Mouse (Mus musculus) lung, embryonic 16.5 days (tissue): ENCODE results near the gene Evi2. TPM values are rescaled to one million over a fixed set of nuclear protein-coding genes. Genes with fewer than 3 reads are reported as not detected.

Experiments
- ATAC-seq: fragments of 200-750 bp; cut with Nextera tagmentation; 2 replicates; pipeline ENCODE4 v1.8.0; 2017; ENCODE audit warnings: low read depth, mild to moderate bottlenecking, moderate library complexity
- H3K27ac ChIP-seq: fragments of 300-500 bp; sonication (generic); 2 replicates; pipeline ENCODE4 v1.5.1; 2014; ENCODE audit warnings: mild to moderate bottlenecking, control low read depth, low read length
- H3K27me3 ChIP-seq: fragments of 300-500 bp; sonication (generic); 2 replicates; pipeline ENCODE4 v1.6.1; 2014; ENCODE audit warnings: low read depth, low read length, mixed read lengths; ENCODE audit not compliant: control insufficient read depth, insufficient read depth
- H3K36me3 ChIP-seq: fragments of 300-500 bp; sonication (generic); 2 replicates; pipeline ENCODE4 v1.6.1; 2014; ENCODE audit warnings: low read length; ENCODE audit not compliant: control insufficient read depth, insufficient read depth
- H3K4me1 ChIP-seq: fragments of 300-500 bp; sonication (generic); replicated peaks from 2 replicates; pipeline ENCODE4 v1.6.1; 2014; ENCODE audit warnings: low read length, mixed read lengths; ENCODE audit not compliant: control insufficient read depth, insufficient read depth
- H3K4me2 ChIP-seq: fragments of 300-500 bp; sonication (generic); 2 replicates; pipeline ENCODE4 v1.6.1; 2014; ENCODE audit warnings: low read depth, low read length, control low read depth
- H3K4me3 ChIP-seq: fragments of 300-500 bp; sonication (generic); 2 replicates; pipeline ENCODE4 v1.5.1; 2014; ENCODE audit warnings: mild to moderate bottlenecking, low read length, control low read depth
- H3K9ac ChIP-seq: fragments of 300-500 bp; sonication (generic); 2 replicates; pipeline ENCODE4 v1.6.1; 2014; ENCODE audit warnings: low read length, control low read depth
- H3K9me3 ChIP-seq: fragments of 300-500 bp; sonication (generic); 2 replicates; pipeline ENCODE4 v1.6.1; 2016; ENCODE audit warnings: low read length; ENCODE audit not compliant: control insufficient read depth
- WGBS: fragments of 180-500 bp; shearing (Covaris S2); extraction: QIAGEN DNeasy Blood & Tissue Kit; methylation state at CpG from one replicate; pipeline ENCODE4 v1.1.7; 2014; 5-methylcytosine and 5-hydroxymethylcytosine counted together
- polyA plus RNA-seq: library from polyadenylated mRNA; unstranded; fragments of >200 nt; fragmentation: Nextera tagmentation; extraction: Ambion mirVana; gene quantifications from 2 replicates; pipeline ENCODE4 v1.2.1, GENCODE M21; 2015

The Evi2 gene
- polyA plus RNA-seq, 1 experiment from 2014 or later = 0.84 TPM

DNA sequence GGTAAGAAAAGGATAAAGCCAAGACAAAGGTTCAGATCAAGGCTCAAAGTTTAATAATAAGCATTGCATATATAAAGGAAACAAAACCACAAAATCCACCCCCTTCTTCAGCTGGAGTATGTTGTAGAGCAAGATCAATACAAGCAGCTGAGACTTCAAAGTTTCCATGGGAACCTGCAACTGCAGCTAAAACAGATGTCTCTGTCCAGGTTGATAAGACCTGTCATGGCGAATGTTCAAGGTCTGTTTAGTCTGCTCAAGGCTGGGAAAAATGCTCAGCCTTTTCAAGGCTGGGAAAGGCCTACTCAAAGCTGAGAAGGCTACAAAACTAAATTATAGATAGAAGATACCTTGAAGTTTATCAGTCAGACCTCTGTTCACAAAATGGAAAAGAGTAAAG, 22.2 kb upstream of the Evi2 start:
- Histone ChIP-seq H3K9me3 (no peaks in the 10 kb centered on the region), H3K36me3 (peaks cover 24% of the 10 kb centered on the region), H3K9ac (no peak overlapping the region), H3K27me3 (no peaks in the 10 kb centered on the region), H3K27ac (no peak overlapping the region), H3K4me3 (no peak overlapping the region), H3K4me2 (no peak overlapping the region), H3K4me1 (no peaks in the 10 kb centered on the region)
- 59% methylated on average over 1 of the region's 1 CpGs for WGBS
- no peak for ATAC-seq

DNA sequence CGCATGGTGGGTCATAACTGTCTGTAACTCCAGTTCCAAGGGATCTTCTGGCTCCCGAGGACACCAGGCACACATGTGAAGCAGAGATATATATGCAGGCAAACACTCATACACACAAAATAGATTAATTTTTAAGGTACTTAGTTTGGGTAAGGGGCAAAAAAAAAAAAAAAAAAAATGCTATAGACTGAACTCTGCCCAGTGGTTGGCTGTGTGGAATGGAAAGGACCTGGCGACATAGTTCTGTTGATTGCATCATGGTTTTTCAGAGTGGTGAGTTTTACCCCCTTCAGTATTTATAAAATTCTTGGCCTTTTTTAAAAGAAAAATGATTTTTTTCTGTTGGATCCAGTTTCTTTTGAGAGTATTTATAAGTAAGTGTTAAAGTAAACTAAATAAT, 5.9 kb upstream of the Evi2 start:
- no peak for ATAC-seq
- H3K9ac ChIP-seq = no peak overlapping the region
- WGBS = 83% methylated on average over 3 of the region's 3 CpGs
- H3K4me1 ChIP-seq = peaks cover 10% of the 10 kb centered on the region
- H3K4me3 ChIP-seq = no peak overlapping the region
- H3K27me3 ChIP-seq = no peaks in the 10 kb centered on the region
- no peak overlapping the region for H3K27ac ChIP-seq
- H3K9me3 ChIP-seq = no peaks in the 10 kb centered on the region
- H3K36me3 ChIP-seq = no peaks in the 10 kb centered on the region; the same call in 1 of the 2 replicates
- H3K4me2 ChIP-seq = no peak overlapping the region

DNA sequence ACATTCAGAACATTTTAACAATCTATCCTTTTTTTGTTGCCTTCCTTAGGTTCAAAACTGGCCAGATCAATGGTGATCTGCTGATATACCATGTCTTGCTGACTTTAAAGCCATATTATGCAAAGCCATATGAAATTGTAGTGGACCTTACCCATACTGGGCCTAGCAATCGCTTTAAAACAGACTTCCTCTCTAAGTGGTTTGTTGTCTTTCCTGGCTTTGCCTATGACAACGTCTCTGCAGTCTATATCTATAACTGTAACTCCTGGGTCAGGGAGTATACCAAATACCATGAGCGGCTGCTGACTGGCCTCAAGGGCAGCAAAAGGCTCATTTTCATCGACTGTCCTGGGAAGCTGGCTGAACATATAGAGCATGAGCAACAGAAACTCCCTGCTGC, 5.2 kb upstream of the Evi2 start:
- H3K4me1 ChIP-seq = peaks cover 10% of the 10 kb centered on the region
- H3K36me3 ChIP-seq = no peaks in the 10 kb centered on the region
- WGBS = 88% methylated on average over 4 of the region's 4 CpGs
- no peaks in the 10 kb centered on the region for H3K9me3 ChIP-seq
- no peak overlapping the region for H3K4me3 ChIP-seq
- no peak for ATAC-seq
- no peaks in the 10 kb centered on the region for H3K27me3 ChIP-seq
- no peak overlapping the region for H3K4me2 ChIP-seq
- no peak overlapping the region for H3K9ac ChIP-seq
- H3K27ac ChIP-seq = no peak overlapping the region

DNA sequence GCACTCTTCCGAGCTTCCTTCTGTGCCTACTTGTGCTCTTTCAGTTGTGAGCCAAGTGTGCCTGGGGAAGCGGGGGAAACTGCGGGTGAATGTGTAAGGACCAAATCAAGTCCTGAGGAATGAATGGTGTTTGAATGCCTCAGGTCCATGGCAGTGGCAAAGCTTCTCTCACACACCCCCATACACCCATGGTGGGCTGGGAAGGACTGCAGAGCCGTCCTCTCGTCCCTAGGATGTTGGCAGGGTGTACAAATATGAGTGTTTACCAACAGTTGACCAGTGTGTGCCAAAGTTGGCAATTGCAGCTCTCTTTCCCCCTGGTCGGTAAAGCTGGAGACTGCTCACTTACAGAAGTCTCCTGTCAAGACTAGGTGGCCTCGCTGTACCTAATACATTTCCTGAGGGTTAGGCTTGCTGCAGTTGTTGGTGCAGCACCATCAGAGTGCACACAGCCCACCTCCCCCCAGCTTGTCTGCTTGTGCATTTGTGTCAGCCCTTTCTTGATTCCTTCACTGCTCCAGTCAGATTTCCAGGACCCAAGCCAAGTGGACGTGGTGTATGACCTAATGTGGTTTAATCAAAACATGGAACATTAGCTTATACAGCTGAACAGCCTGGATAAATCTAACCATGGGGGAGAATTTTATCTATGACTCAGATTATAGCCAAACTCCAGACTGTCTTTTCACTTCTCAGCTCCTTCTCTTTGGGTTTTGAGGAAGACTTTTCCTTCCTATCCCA, 3.7 kb upstream of the Evi2 start:
- no peak overlapping the region for H3K9ac ChIP-seq
- no peaks in the 10 kb centered on the region for H3K27me3 ChIP-seq
- H3K36me3 ChIP-seq = no peaks in the 10 kb centered on the region
- H3K9me3 ChIP-seq = no peaks in the 10 kb centered on the region
- no peak overlapping the region for H3K4me3 ChIP-seq
- peak; percentile 84 for ATAC-seq
- 54% methylated on average over 8 of the region's 8 CpGs for WGBS
- peaks cover 10% of the 10 kb centered on the region for H3K4me1 ChIP-seq
- peak overlapping the region; percentile 66 for H3K27ac ChIP-seq
- no peak overlapping the region for H3K4me2 ChIP-seq

DNA sequence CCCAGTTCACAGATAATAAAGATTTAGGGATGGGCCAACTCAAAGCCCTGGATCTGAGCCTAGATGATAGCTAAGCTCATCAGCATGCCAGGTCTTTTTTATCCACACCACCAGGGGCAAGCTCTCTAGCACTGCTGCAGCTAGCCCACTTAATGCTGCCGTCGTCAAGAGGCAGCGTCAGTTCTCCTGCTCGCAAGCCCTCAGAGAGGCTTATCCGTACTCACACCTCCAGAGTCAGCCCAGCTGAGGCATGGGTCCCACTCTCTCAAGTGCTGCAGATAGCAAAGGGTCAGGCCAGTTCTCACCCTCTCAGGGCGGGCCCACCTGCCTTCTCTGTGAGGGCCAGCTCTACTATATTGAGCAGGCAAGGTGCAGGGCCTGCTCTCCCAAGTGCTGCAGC, 2.9 kb upstream of the Evi2 start:
- Histone ChIP-seq H3K4me3 (no peak overlapping the region), H3K27ac (no peak overlapping the region), H3K4me2 (no peak overlapping the region), H3K9me3 (no peaks in the 10 kb centered on the region), H3K27me3 (no peaks in the 10 kb centered on the region), H3K9ac (no peak overlapping the region), H3K4me1 (peaks cover 10% of the 10 kb centered on the region), H3K36me3 (no peaks in the 10 kb centered on the region)
- ATAC-seq = peak; percentile 58; the same call in 1 of the 2 replicates
- WGBS = 69% methylated on average over 6 of the region's 6 CpGs

DNA sequence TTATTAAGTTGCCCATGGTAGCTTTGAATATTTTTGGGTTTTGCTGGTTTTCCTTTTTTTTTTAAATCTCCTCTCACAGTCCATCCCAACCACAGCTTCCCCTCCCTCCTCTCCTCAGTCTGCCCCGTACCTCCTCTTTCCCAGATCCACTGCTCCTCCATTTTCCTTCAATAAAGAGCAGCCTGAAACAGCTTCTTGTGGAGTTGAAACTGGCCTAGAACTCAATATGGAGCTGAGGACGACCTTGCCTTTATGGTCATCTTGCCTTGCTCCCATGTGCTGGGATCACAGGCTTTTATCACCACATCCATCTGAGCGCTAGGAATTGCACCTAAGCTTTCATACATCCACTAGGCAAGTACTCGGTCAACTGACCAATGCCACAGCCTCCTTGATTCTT, 1.1 kb upstream of the Evi2 start:
- Histone ChIP-seq H3K27me3 (no peaks in the 10 kb centered on the region), H3K9ac (no peak overlapping the region), H3K4me1 (peaks cover 10% of the 10 kb centered on the region), H3K27ac (no peak overlapping the region), H3K4me3 (no peak overlapping the region), H3K36me3 (no peaks in the 10 kb centered on the region), H3K9me3 (no peaks in the 10 kb centered on the region), H3K4me2 (no peak overlapping the region)
- no peak for ATAC-seq
- WGBS = 90% methylated on average over 4 of the region's 4 CpGs

DNA sequence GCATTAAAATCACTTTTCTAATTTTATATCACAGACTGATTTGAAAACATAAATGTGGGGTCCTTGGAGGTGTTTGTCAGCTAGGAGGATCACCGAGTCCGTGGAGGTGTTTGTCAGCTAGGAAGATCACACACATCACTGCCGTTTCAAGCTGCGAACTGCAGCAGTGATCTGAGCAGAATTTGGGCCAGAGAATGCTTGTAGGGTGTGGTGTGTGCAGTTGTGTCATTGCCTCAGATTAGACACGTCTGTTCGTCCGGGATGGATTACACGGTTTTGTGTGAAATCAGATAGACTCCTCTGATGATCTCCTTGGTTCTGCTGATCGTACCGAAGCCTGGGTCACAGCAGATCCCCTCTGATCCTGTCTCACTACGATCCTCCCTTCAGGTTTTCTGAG, 385 bp upstream of the Evi2 start:
- Histone ChIP-seq H3K4me2 (no peak overlapping the region), H3K36me3 (no peaks in the 10 kb centered on the region), H3K4me3 (no peak overlapping the region), H3K4me1 (peaks cover 10% of the 10 kb centered on the region), H3K9ac (no peak overlapping the region), H3K27me3 (no peaks in the 10 kb centered on the region), H3K27ac (no peak overlapping the region), H3K9me3 (no peaks in the 10 kb centered on the region)
- WGBS = 85% methylated on average over 11 of the region's 11 CpGs
- ATAC-seq = no peak

DNA sequence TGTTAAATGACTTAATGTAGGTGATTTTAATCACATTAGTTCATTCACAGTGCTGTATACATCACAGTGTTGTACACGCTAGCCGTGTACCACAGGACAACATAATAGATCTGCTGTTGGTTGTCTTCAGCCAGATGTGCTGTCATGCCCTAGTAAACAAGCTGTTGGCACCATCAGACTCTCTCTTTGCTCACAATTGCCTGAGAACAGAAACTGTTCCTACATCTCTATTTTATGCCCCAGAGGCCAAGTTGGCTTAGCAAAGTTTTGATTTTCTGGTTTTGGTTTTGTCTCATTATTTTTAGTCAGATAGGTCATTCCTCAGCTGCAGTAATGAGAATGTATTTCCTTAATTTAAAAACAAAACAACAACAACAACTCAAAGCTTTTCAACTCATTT, 653 bp downstream of the Evi2 start:
- WGBS = 74% methylated on average over 2 of the region's 2 CpGs
- Histone ChIP-seq H3K9me3 (no peaks in the 10 kb centered on the region), H3K4me2 (no peak overlapping the region), H3K27ac (no peak overlapping the region), H3K9ac (no peak overlapping the region), H3K4me3 (no peak overlapping the region), H3K27me3 (no peaks in the 10 kb centered on the region), H3K36me3 (no peaks in the 10 kb centered on the region), H3K4me1 (peaks cover 8% of the 10 kb centered on the region)
- no peak for ATAC-seq

DNA sequence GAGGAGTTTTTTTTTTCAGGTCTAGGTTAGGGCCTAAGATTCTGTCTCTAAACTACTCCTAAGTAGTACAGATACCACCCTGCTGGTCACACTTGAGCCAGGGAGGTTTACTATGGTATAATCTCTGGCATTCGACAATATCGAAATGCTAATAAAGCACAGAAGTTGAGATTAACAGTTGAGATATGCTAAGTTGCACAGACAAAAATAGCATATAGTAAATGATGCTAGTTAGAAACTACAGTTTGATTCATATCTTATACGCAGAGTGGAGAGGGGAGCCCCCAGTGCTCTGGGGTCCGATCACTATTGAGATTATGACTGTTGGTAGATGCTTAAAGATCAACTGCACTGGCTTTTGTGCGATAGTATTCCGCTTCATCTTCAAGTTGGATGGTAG, 1.2 kb downstream of the Evi2 start:
- 92% methylated on average over 6 of the region's 6 CpGs for WGBS
- Histone ChIP-seq H3K4me1 (peaks cover 8% of the 10 kb centered on the region), H3K27me3 (no peaks in the 10 kb centered on the region), H3K27ac (no peak overlapping the region), H3K9ac (no peak overlapping the region), H3K36me3 (no peaks in the 10 kb centered on the region), H3K4me2 (no peak overlapping the region), H3K9me3 (no peaks in the 10 kb centered on the region), H3K4me3 (no peak overlapping the region)
- no peak for ATAC-seq

DNA sequence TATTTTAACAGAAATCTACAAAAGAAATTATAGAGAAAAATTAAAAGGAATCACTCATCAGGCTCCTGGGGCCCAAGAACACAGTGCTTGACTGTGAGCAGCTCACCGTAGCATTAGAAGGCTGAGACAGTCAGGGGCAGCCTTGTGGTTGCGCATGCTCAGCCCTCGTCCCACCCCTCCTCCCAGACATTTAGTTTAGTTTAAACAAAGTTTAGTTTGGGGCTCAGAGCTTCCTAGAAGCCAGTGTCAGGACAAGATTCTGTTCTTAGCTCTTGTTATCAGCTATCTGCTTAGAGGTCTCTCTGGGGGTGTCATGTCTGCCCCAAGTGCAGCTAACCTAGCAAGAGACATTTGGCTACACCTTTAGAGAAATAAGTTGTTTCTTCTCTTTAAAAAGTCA, 1.8 kb downstream of the Evi2 start:
- Histone ChIP-seq H3K4me1 (0 out of 2 replicates have a peak, but pooled peaks cover 3% of the 10 kb centered on the region), H3K27ac (no peak overlapping the region), H3K4me3 (no peak overlapping the region), H3K9me3 (no peaks in the 10 kb centered on the region), H3K27me3 (no peaks in the 10 kb centered on the region), H3K4me2 (no peak overlapping the region), H3K36me3 (no peaks in the 10 kb centered on the region), H3K9ac (no peak overlapping the region)
- 84% methylated on average over 3 of the region's 3 CpGs for WGBS
- ATAC-seq = no peak
